Mouse (Mus musculus) embryonic facial prominence, embryonic 13.5 days (tissue): ENCODE measurements around the gene Fnbp1l. TPM values are rescaled to one million over a fixed set of nuclear protein-coding genes. Genes with fewer than 3 reads are reported as not detected.

Source experiments
- ATAC-seq: fragments of 200-750 bp; cut with Nextera tagmentation; 2 replicates; pipeline ENCODE4 v1.8.0; 2017; ENCODE audit warnings: low read depth; ENCODE audit not compliant: insufficient number of reproducible peaks, insufficient read depth, low FRiP score, low TSS enrichment
- H3K27ac ChIP-seq: fragments of 300-500 bp; sonication (generic); 2 replicates; pipeline ENCODE4 v1.5.1; 2015; ENCODE audit warnings: moderate library complexity, mild to moderate bottlenecking, inconsistent platforms
- H3K27me3 ChIP-seq: fragments of 300-500 bp; sonication (generic); 2 replicates; pipeline ENCODE4 v1.6.1; 2015; ENCODE audit warnings: mild to moderate bottlenecking, inconsistent platforms
- H3K36me3 ChIP-seq: fragments of 300-500 bp; sonication (generic); 2 replicates; pipeline ENCODE4 v1.6.1; 2015; ENCODE audit warnings: mild to moderate bottlenecking, inconsistent platforms
- H3K4me1 ChIP-seq: fragments of 300-500 bp; sonication (generic); 2 replicates; pipeline ENCODE4 v1.6.1; 2015; ENCODE audit warnings: inconsistent platforms
- H3K4me2 ChIP-seq: fragments of 300-500 bp; sonication (generic); 2 replicates; pipeline ENCODE4 v1.6.1; 2015; ENCODE audit warnings: moderate library complexity, mild to moderate bottlenecking, inconsistent platforms
- H3K4me3 ChIP-seq: fragments of 300-500 bp; sonication (generic); 2 replicates; pipeline ENCODE4 v1.5.1; 2015; ENCODE audit warnings: mild to moderate bottlenecking, inconsistent platforms
- H3K9ac ChIP-seq: fragments of 300-500 bp; sonication (generic); 2 replicates; pipeline ENCODE4 v1.6.1; 2015; ENCODE audit warnings: mild to moderate bottlenecking, inconsistent platforms
- H3K9me3 ChIP-seq: fragments of 300-500 bp; sonication (generic); 2 replicates; pipeline ENCODE4 v1.6.1; 2016; ENCODE audit warnings: inconsistent platforms
- WGBS: fragments of 180-500 bp; shearing (Covaris S2); methylation state at CpG from one replicate; pipeline ENCODE4 v1.1.7; 2015; ENCODE audit warnings: mixed read lengths; 5-methylcytosine and 5-hydroxymethylcytosine counted together
- microRNA-seq: library from miRNA; unstranded; fragments of <30 nt; microRNA quantifications from one replicate; pipeline ENCODE4, GENCODE M21; 2016
- polyA plus RNA-seq: library from polyadenylated mRNA; unstranded; fragments of >200 nt; fragmentation: Nextera tagmentation; extraction: Ambion mirVana; gene quantifications from 2 replicates; pipeline ENCODE4 v1.2.1, GENCODE M21; 2015

Gene Fnbp1l
- polyA plus RNA-seq, 1 experiment from 2014 or later = 62.3 TPM

DNA sequence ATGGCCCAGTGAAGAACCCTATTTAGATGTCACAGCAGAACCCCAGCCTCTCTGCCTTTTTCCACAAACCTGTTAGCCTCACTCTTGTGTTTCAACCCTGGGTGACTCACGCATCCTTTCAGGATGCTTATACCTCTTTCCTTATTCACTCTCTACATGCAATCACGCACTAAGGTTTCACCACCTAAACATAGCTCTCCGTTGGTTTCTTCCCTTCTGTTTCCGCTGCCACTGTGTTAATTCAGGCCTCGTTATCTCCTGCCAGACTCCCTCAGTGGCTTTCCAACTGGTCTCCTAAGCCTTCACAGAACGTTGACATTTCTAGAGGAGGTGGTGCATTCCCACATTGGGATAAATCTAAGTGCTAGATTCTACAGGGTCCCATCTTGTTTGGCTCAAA, 128.9 kb downstream of the Fnbp1l start:
- Histone ChIP-seq H3K4me2 (no peak overlapping the region), H3K27me3 (peaks cover 8% of the 10 kb centered on the region; the same call in 1 of the 2 replicates), H3K9me3 (no peaks in the 10 kb centered on the region), H3K27ac (no peak overlapping the region), H3K9ac (no peak overlapping the region), H3K4me3 (no peak overlapping the region), H3K4me1 (peaks cover 23% of the 10 kb centered on the region), H3K36me3 (no peaks in the 10 kb centered on the region)
- 77% methylated on average over 6 of the region's 6 CpGs for WGBS
- no peak for ATAC-seq

Small RNA genes lying within 50 kb of the gene (microRNA-seq; reads per million reads assigned to microRNA genes)
- gene Mir7657 = not detected

Other genes starting within 250 kb of the Fnbp1l start
- 5.9 and 7.4 TPM in 2 replicates for gene Pde5a, start 109.2 kb upstream of the Fnbp1l start, polyA plus RNA-seq